Mouse (Mus musculus) forebrain, embryonic 14.5 days (tissue): ENCODE data around the gene Il16. TPM values are rescaled to one million over a fixed set of nuclear protein-coding genes. Genes with fewer than 3 reads are reported as not detected.

Experiments used
- ATAC-seq: fragments of 200-750 bp; cut with Nextera tagmentation; 2 replicates; pipeline ENCODE4 v1.8.0; 2017; ENCODE audit warnings: mild to moderate bottlenecking, moderate library complexity
- DNase-seq: peaks from one replicate; pipeline ENCODE4 v3.0.0-alpha.2; 2015; ENCODE audit warnings: low spot score
- H3K27ac ChIP-seq: fragments of 300-500 bp; sonication (generic); 2 replicates; pipeline ENCODE4 v1.5.1; 2014; ENCODE audit warnings: low read depth, mild to moderate bottlenecking, control low read depth, low read length, moderate library complexity
- H3K27me3 ChIP-seq: fragments of 300-500 bp; sonication (generic); replicated peaks from 2 replicates; pipeline ENCODE4 v1.6.1; 2014; ENCODE audit warnings: low read length, control low read depth, mixed read lengths; ENCODE audit not compliant: control insufficient read depth, insufficient read depth
- H3K36me3 ChIP-seq: fragments of 300-500 bp; sonication (generic); 2 replicates; pipeline ENCODE4 v1.6.1; 2014; ENCODE audit warnings: low read length, control low read depth; ENCODE audit not compliant: control insufficient read depth, insufficient read depth
- H3K4me1 ChIP-seq: fragments of 300-500 bp; sonication (generic); 2 replicates; pipeline ENCODE4 v1.6.1; 2014; ENCODE audit warnings: antibody characterized with exemption, low read length, control low read depth; ENCODE audit not compliant: control insufficient read depth, insufficient read depth
- H3K4me2 ChIP-seq: fragments of 300-500 bp; sonication (generic); 2 replicates; pipeline ENCODE4 v1.6.1; 2014; ENCODE audit warnings: mild to moderate bottlenecking, control low read depth, low read length
- H3K4me3 ChIP-seq: fragments of 300-500 bp; sonication (generic); 2 replicates; pipeline ENCODE4 v1.5.1; 2014; ENCODE audit warnings: low read depth, low read length, control low read depth
- H3K9ac ChIP-seq: fragments of 300-500 bp; sonication (generic); 2 replicates; pipeline ENCODE4 v1.6.1; 2014; ENCODE audit warnings: mild to moderate bottlenecking, low read length, control low read depth, moderate library complexity
- H3K9me3 ChIP-seq: fragments of 300-500 bp; sonication (generic); replicated peaks from 2 replicates; pipeline ENCODE4 v1.6.1; 2016; ENCODE audit warnings: low read length, control low read depth, mixed read lengths; ENCODE audit not compliant: control insufficient read depth
- WGBS: fragments of 180-500 bp; shearing (Covaris S2); extraction: QIAGEN DNeasy Blood & Tissue Kit; methylation state at CpG from one replicate; pipeline ENCODE4 v1.1.7; 2014; 5-methylcytosine and 5-hydroxymethylcytosine counted together
- polyA plus RNA-seq: library from polyadenylated mRNA; unstranded; fragments of >200 nt; fragmentation: Nextera tagmentation; extraction: Ambion mirVana; gene quantifications from 2 replicates; pipeline ENCODE4 v1.2.1, GENCODE M21; 2014

The Il16 gene
- polyA plus RNA-seq, 1 experiment from 2014 or later, result 0.91 TPM

- H3K4me1 ChIP-seq, result no peaks in the 10 kb centered on the region
- WGBS, result 82% methylated on average over 5 of the region's 5 CpGs
Observed at GRCm38 (mm10) chr7:83762336-83762735, 16.8 kb upstream of the Il16 start.

GRCm38 (mm10) chr7:83751055-83751454 lies 5.5 kb upstream of the Il16 start:
- H3K9ac ChIP-seq, result no peak overlapping the region
- H3K4me3 ChIP-seq, result no peak overlapping the region
- H3K27me3 ChIP-seq, result no peaks in the 10 kb centered on the region
- no peaks in the 10 kb centered on the region for H3K36me3 ChIP-seq
- H3K4me1 ChIP-seq, result no peaks in the 10 kb centered on the region
- 66% methylated on average over 1 of the region's 1 CpGs for WGBS
- no peak for DNase-seq
- H3K4me2 ChIP-seq, result no peak overlapping the region
- H3K27ac ChIP-seq, result no peak overlapping the region
- ATAC-seq, result no peak
- H3K9me3 ChIP-seq, result no peaks in the 10 kb centered on the region

More at GRCm38 (mm10) chr7:83762336-83762735, 16.8 kb upstream of the Il16 start:
- Histone ChIP-seq H3K27ac (no peak overlapping the region), H3K9ac (no peak overlapping the region), H3K9me3 (no peaks in the 10 kb centered on the region), H3K4me2 (no peak overlapping the region), H3K4me3 (no peak overlapping the region), H3K27me3 (no peaks in the 10 kb centered on the region), H3K36me3 (no peaks in the 10 kb centered on the region)
- DNase-seq, result no peak
- ATAC-seq, result no peak

- no peak overlapping the region for H3K4me2 ChIP-seq
- 90% methylated on average over 1 of the region's 1 CpGs for WGBS
- H3K4me3 ChIP-seq, result no peak overlapping the region
- no peaks in the 10 kb centered on the region for H3K4me1 ChIP-seq
- no peak overlapping the region for H3K27ac ChIP-seq
- no peak overlapping the region for H3K9ac ChIP-seq
- ATAC-seq (no peak), DNase-seq (no peak)
- no peaks in the 10 kb centered on the region for H3K36me3 ChIP-seq
- H3K27me3 ChIP-seq, result no peaks in the 10 kb centered on the region
- no peaks in the 10 kb centered on the region for H3K9me3 ChIP-seq
Observed at GRCm38 (mm10) chr7:83748405-83748804, 2.9 kb upstream of the Il16 start.

- Histone ChIP-seq H3K4me3 (no peak overlapping the region), H3K9ac (no peak overlapping the region), H3K4me2 (no peak overlapping the region), H3K27ac (no peak overlapping the region), H3K9me3 (no peaks in the 10 kb centered on the region), H3K27me3 (no peaks in the 10 kb centered on the region), H3K36me3 (no peaks in the 10 kb centered on the region), H3K4me1 (no peaks in the 10 kb centered on the region)
- WGBS, result 74% methylated on average over 8 of the region's 8 CpGs
- no peak for DNase-seq
- ATAC-seq, result no peak
Observed at GRCm38 (mm10) chr7:83746107-83746687, 671 bp upstream of the Il16 start.

GRCm38 (mm10) chr7:83745065-83745412 lies 487 bp downstream of the Il16 start:
- Histone ChIP-seq H3K4me1 (no peaks in the 10 kb centered on the region), H3K27me3 (no peaks in the 10 kb centered on the region), H3K4me3 (no peak overlapping the region), H3K9me3 (no peaks in the 10 kb centered on the region), H3K9ac (no peak overlapping the region), H3K27ac (no peak overlapping the region), H3K4me2 (no peak overlapping the region), H3K36me3 (no peaks in the 10 kb centered on the region)
- 79% methylated on average over 9 of the region's 9 CpGs for WGBS
- DNase-seq (no peak), ATAC-seq (no peak)

GRCm38 (mm10) chr7:83744250-83744649 lies 1.3 kb downstream of the Il16 start:
- no peaks in the 10 kb centered on the region for H3K4me1 ChIP-seq
- H3K27ac ChIP-seq, result no peak overlapping the region
- no peak overlapping the region for H3K4me2 ChIP-seq
- no peak overlapping the region for H3K4me3 ChIP-seq
- H3K27me3 ChIP-seq, result no peaks in the 10 kb centered on the region
- DNase-seq (peak; percentile 11), ATAC-seq (peak; percentile 52; the same call in 1 of the 2 replicates)
- no peaks in the 10 kb centered on the region for H3K9me3 ChIP-seq
- 80% methylated on average over 4 of the region's 4 CpGs for WGBS
- H3K9ac ChIP-seq, result no peak overlapping the region
- H3K36me3 ChIP-seq, result no peaks in the 10 kb centered on the region

GRCm38 (mm10) chr7:83742690-83743089 lies 2.8 kb downstream of the Il16 start:
- H3K27ac ChIP-seq, result no peak overlapping the region
- no peaks in the 10 kb centered on the region for H3K36me3 ChIP-seq
- no peaks in the 10 kb centered on the region for H3K9me3 ChIP-seq
- no peak overlapping the region for H3K9ac ChIP-seq
- no peak for DNase-seq
- no peak for ATAC-seq
- no peak overlapping the region for H3K4me2 ChIP-seq
- no peaks in the 10 kb centered on the region for H3K27me3 ChIP-seq
- H3K4me3 ChIP-seq, result no peak overlapping the region
- 66% methylated on average over 3 of the region's 3 CpGs for WGBS
- H3K4me1 ChIP-seq, result no peaks in the 10 kb centered on the region

GRCm38 (mm10) chr7:83742026-83742425 lies 3.5 kb downstream of the Il16 start:
- H3K36me3 ChIP-seq, result no peaks in the 10 kb centered on the region
- DNase-seq (no peak), ATAC-seq (no peak)
- no peaks in the 10 kb centered on the region for H3K27me3 ChIP-seq
- 63% methylated on average over 2 of the region's 2 CpGs for WGBS
- no peak overlapping the region for H3K27ac ChIP-seq
- H3K4me1 ChIP-seq, result no peaks in the 10 kb centered on the region
- no peak overlapping the region for H3K4me2 ChIP-seq
- H3K4me3 ChIP-seq, result no peak overlapping the region
- no peaks in the 10 kb centered on the region for H3K9me3 ChIP-seq
- no peak overlapping the region for H3K9ac ChIP-seq

- DNase-seq (no peak), ATAC-seq (no peak)
- WGBS, result 56% methylated on average over 7 of the region's 7 CpGs
- no peaks in the 10 kb centered on the region for H3K4me1 ChIP-seq
- H3K9me3 ChIP-seq, result no peaks in the 10 kb centered on the region
- H3K4me2 ChIP-seq, result no peak overlapping the region
- no peak overlapping the region for H3K27ac ChIP-seq
- H3K9ac ChIP-seq, result no peak overlapping the region
- no peaks in the 10 kb centered on the region for H3K27me3 ChIP-seq
- H3K4me3 ChIP-seq, result no peak overlapping the region
- no peaks in the 10 kb centered on the region for H3K36me3 ChIP-seq
Observed at GRCm38 (mm10) chr7:83739680-83740310, 5.7 kb downstream of the Il16 start.
